Mouse (Mus musculus): ENCODE measurements around the gene Zbtb25. TPM values are rescaled to one million over a fixed set of nuclear protein-coding genes. Genes with fewer than 3 reads are reported as not detected.
A peak's percentile ranks its signal among the peaks of the same experiment; 100 is the strongest.

Gene Zbtb25
- 18.4 and 19.4 TPM in 2 replicates for polyA plus RNA-seq (2014; fragmentation: Nextera tagmentation; extraction: Ambion mirVana)

GRCm38 (mm10) chr12:76369206-76369977, at the start of gene Zbtb25:
Gene Zbtb25, minus strand, starts transcription at chr12:76369602.
- Histone ChIP-seq H3K27ac (ENCODE audit: low read depth) (peak within 1 kb of the TSS; percentile 100), H3K4me1 (ENCODE audit: insufficient read depth) (peaks cover 19% of the 10 kb centered on the region), H3K4me2 (peak within 1 kb of the TSS; percentile 78), H3K36me3 (ENCODE audit: insufficient read depth) (no peaks in the 10 kb centered on the region), H3K9me3 (ENCODE audit: low read depth, low read length) (no peaks in the 10 kb centered on the region), H3K27me3 (ENCODE audit: insufficient read depth, low read length) (no peaks in the 10 kb centered on the region), H3K4me3 (ENCODE audit: low read depth, low read length) (peak within 1 kb of the TSS; percentile 89), H3K9ac (peak within 1 kb of the TSS; percentile 99)
- WGBS, result under 1% methylated on average over 94 of the region's 96 CpGs
- ATAC-seq (ENCODE audit: insufficient read depth) (peak; percentile 74), DNase-seq (peak; percentile 91)
- TF ChIP-seq CTCF (IDR thresholded peaks at IDR 0.05; ENCODE audit: low read depth), result no peak

GRCm38 (mm10) chr12:76418346-76418745, 48.9 kb upstream of the Zbtb25 start:
- H3K9ac ChIP-seq, result no peak overlapping the region
- peaks cover 6% of the 10 kb centered on the region; the same call in 1 of the 2 replicates for H3K27me3 ChIP-seq (ENCODE audit: insufficient read depth, low read length)
- H3K9me3 ChIP-seq (ENCODE audit: low read depth, low read length), result no peaks in the 10 kb centered on the region
- H3K4me2 ChIP-seq, result no peak overlapping the region
- no peak for TF ChIP-seq CTCF (IDR thresholded peaks at IDR 0.05; ENCODE audit: low read depth)
- no peak for DNase-seq
- no peaks in the 10 kb centered on the region for H3K36me3 ChIP-seq (ENCODE audit: insufficient read depth)
- WGBS, result 95% methylated on average over 5 of the region's 5 CpGs
- H3K4me1 ChIP-seq (ENCODE audit: insufficient read depth), result no peaks in the 10 kb centered on the region
- no peak overlapping the region for H3K27ac ChIP-seq (ENCODE audit: low read depth)
- no peak for ATAC-seq (ENCODE audit: insufficient read depth)
- H3K4me3 ChIP-seq (ENCODE audit: low read depth, low read length), result no peak overlapping the region

GRCm38 (mm10) chr12:76417433-76417854, 48.0 kb upstream of the Zbtb25 start, which contains the start of gene Ppp1r36:
Gene Ppp1r36, plus strand, starts transcription at chr12:76417538.
- TF ChIP-seq CTCF (IDR thresholded peaks at IDR 0.05; ENCODE audit: low read depth), result no peak
- WGBS, result 2% methylated on average over 37 of the region's 37 CpGs
- H3K27me3 ChIP-seq (ENCODE audit: insufficient read depth, low read length), result peaks cover 6% of the 10 kb centered on the region; the same call in 1 of the 2 replicates
- H3K27ac ChIP-seq (ENCODE audit: low read depth), result no peak within 1 kb of the TSS
- no peaks in the 10 kb centered on the region for H3K4me1 ChIP-seq (ENCODE audit: insufficient read depth)
- peak within 1 kb of the TSS; percentile 80 for H3K4me2 ChIP-seq
- H3K4me3 ChIP-seq (ENCODE audit: low read depth, low read length), result peak within 1 kb of the TSS; percentile 44
- peak within 1 kb of the TSS; percentile 55 for H3K9ac ChIP-seq
- DNase-seq (peak; percentile 62), ATAC-seq (ENCODE audit: insufficient read depth) (peak; percentile 90)
- no peaks in the 10 kb centered on the region for H3K36me3 ChIP-seq (ENCODE audit: insufficient read depth)
- H3K9me3 ChIP-seq (ENCODE audit: low read depth, low read length), result no peaks in the 10 kb centered on the region

- no peak overlapping the region for H3K4me2 ChIP-seq
- no peak overlapping the region for H3K27ac ChIP-seq (ENCODE audit: low read depth)
- no peak for TF ChIP-seq CTCF (IDR thresholded peaks at IDR 0.05; ENCODE audit: low read depth)
- 80% methylated on average over 11 of the region's 12 CpGs for WGBS
- H3K27me3 ChIP-seq (ENCODE audit: insufficient read depth, low read length), result peaks cover 6% of the 10 kb centered on the region; the same call in 1 of the 2 replicates
- no peak overlapping the region for H3K4me3 ChIP-seq (ENCODE audit: low read depth, low read length)
- no peaks in the 10 kb centered on the region for H3K4me1 ChIP-seq (ENCODE audit: insufficient read depth)
- no peaks in the 10 kb centered on the region for H3K36me3 ChIP-seq (ENCODE audit: insufficient read depth)
- ATAC-seq (ENCODE audit: insufficient read depth) (no peak), DNase-seq (no peak)
- no peaks in the 10 kb centered on the region for H3K9me3 ChIP-seq (ENCODE audit: low read depth, low read length)
- H3K9ac ChIP-seq, result no peak overlapping the region
Measured at GRCm38 (mm10) chr12:76415383-76416010, 46.1 kb upstream of the Zbtb25 start.

- no peak for TF ChIP-seq CTCF (IDR thresholded peaks at IDR 0.05; ENCODE audit: low read depth)
- no peak overlapping the region for H3K27ac ChIP-seq (ENCODE audit: low read depth)
- no peaks in the 10 kb centered on the region for H3K36me3 ChIP-seq (ENCODE audit: insufficient read depth)
- no peak for DNase-seq
- no peak overlapping the region for H3K9ac ChIP-seq
- 54% methylated on average over 4 of the region's 4 CpGs for WGBS
- H3K9me3 ChIP-seq (ENCODE audit: low read depth, low read length), result no peaks in the 10 kb centered on the region
- H3K27me3 ChIP-seq (ENCODE audit: insufficient read depth, low read length), result peaks cover 34% of the 10 kb centered on the region
- H3K4me3 ChIP-seq (ENCODE audit: low read depth, low read length), result no peak overlapping the region
- H3K4me1 ChIP-seq (ENCODE audit: insufficient read depth), result peaks cover 8% of the 10 kb centered on the region
- ATAC-seq (ENCODE audit: insufficient read depth), result no peak
- H3K4me2 ChIP-seq, result no peak overlapping the region
Measured at GRCm38 (mm10) chr12:76409166-76409565, 39.8 kb upstream of the Zbtb25 start.

GRCm38 (mm10) chr12:76407184-76407583, 37.8 kb upstream of the Zbtb25 start:
- H3K4me3 ChIP-seq (ENCODE audit: low read depth, low read length), result no peak overlapping the region
- H3K4me1 ChIP-seq (ENCODE audit: insufficient read depth), result peaks cover 11% of the 10 kb centered on the region
- no peak for TF ChIP-seq CTCF (IDR thresholded peaks at IDR 0.05; ENCODE audit: low read depth)
- H3K9me3 ChIP-seq (ENCODE audit: low read depth, low read length), result no peaks in the 10 kb centered on the region
- ATAC-seq (ENCODE audit: insufficient read depth), result no peak
- no peak overlapping the region for H3K9ac ChIP-seq
- no peak overlapping the region for H3K4me2 ChIP-seq
- H3K36me3 ChIP-seq (ENCODE audit: insufficient read depth), result no peaks in the 10 kb centered on the region
- peaks cover 34% of the 10 kb centered on the region for H3K27me3 ChIP-seq (ENCODE audit: insufficient read depth, low read length)
- 45% methylated on average over 1 of the region's 1 CpGs for WGBS
- no peak overlapping the region for H3K27ac ChIP-seq (ENCODE audit: low read depth)
- DNase-seq, result no peak

- TF ChIP-seq CTCF (IDR thresholded peaks at IDR 0.05; ENCODE audit: low read depth), result no peak
- Histone ChIP-seq H3K27ac (ENCODE audit: low read depth) (no peak overlapping the region), H3K4me3 (ENCODE audit: low read depth, low read length) (peak overlapping the region; percentile 71), H3K9ac (no peak overlapping the region), H3K4me1 (ENCODE audit: insufficient read depth) (peaks cover 11% of the 10 kb centered on the region), H3K36me3 (ENCODE audit: insufficient read depth) (no peaks in the 10 kb centered on the region), H3K27me3 (ENCODE audit: insufficient read depth, low read length) (peaks cover 34% of the 10 kb centered on the region), H3K9me3 (ENCODE audit: low read depth, low read length) (no peaks in the 10 kb centered on the region), H3K4me2 (peak overlapping the region; percentile 84)
- WGBS, result 3% methylated on average over 23 of the region's 23 CpGs
- ATAC-seq (ENCODE audit: insufficient read depth) (no peak), DNase-seq (peak; percentile 34)
Measured at GRCm38 (mm10) chr12:76405971-76406370, 36.6 kb upstream of the Zbtb25 start.
